Mouse (Mus musculus): ENCODE measurements at regions not wholly inside any gene's neighbourhood (a gene's known extent, or its start where the extent isn't known, plus 50 kb on each side); places are given as distances from the start of the nearest gene placed in this dataset.

- WGBS, result 76% methylated on average over 3 of the region's 3 CpGs
- Histone ChIP-seq H3K4me1 (replicated peaks; ENCODE audit: control insufficient read depth, insufficient read depth, low read length) (no peaks in the 10 kb centered on the region), H3K4me2 (ENCODE audit: low read length) (no peak overlapping the region), H3K27me3 (replicated peaks; ENCODE audit: control insufficient read depth, insufficient read depth, low read length) (no peaks in the 10 kb centered on the region), H3K9me3 (ENCODE audit: control insufficient read depth, low read length) (no peaks in the 10 kb centered on the region), H3K4me3 (replicated peaks; ENCODE audit: low read length) (no peak overlapping the region), H3K27ac (ENCODE audit: low read length) (no peak overlapping the region), H3K9ac (replicated peaks; ENCODE audit: low read depth, low read length) (no peak overlapping the region), H3K36me3 (ENCODE audit: control insufficient read depth, insufficient read depth) (no peaks in the 10 kb centered on the region)
- ATAC-seq, result no peak
Observed at GRCm38 (mm10) chr2:161165495-161165894, 56.6 kb upstream of the Chd6 start.

GRCm38 (mm10) chr2:161164320-161164719, 55.4 kb upstream of the Chd6 start:
- Histone ChIP-seq H3K4me3 (replicated peaks; ENCODE audit: low read length) (no peak overlapping the region), H3K4me1 (replicated peaks; ENCODE audit: control insufficient read depth, insufficient read depth, low read length) (no peaks in the 10 kb centered on the region), H3K27ac (ENCODE audit: low read length) (no peak overlapping the region), H3K9ac (replicated peaks; ENCODE audit: low read depth, low read length) (no peak overlapping the region), H3K36me3 (ENCODE audit: control insufficient read depth, insufficient read depth) (no peaks in the 10 kb centered on the region), H3K27me3 (replicated peaks; ENCODE audit: control insufficient read depth, insufficient read depth, low read length) (no peaks in the 10 kb centered on the region), H3K9me3 (ENCODE audit: control insufficient read depth, low read length) (no peaks in the 10 kb centered on the region), H3K4me2 (ENCODE audit: low read length) (no peak overlapping the region)
- WGBS, result 88% methylated on average over 5 of the region's 5 CpGs
- no peak for ATAC-seq
